Mouse (Mus musculus): ENCODE measurements around the gene B3gat1.

- no peak for TF ChIP-seq CTCF (IDR thresholded peaks at IDR 0.05; ENCODE audit: low read depth)
- TF ChIP-seq EP300 (IDR thresholded peaks at IDR 0.05; ENCODE audit: low read depth): no peak
Observed at GRCm38 (mm10) chr9:26783414-26783975, 50.0 kb downstream of the B3gat1 start.

All from liver, embryonic 14.5 days (tissue).